Mouse (Mus musculus): ENCODE results near the gene Dgki. TPM values are rescaled to one million over a fixed set of nuclear protein-coding genes. Genes with fewer than 3 reads are reported as not detected.

The Dgki gene
- polyA plus RNA-seq, 1 experiment from 2014 or later = 0.97 TPM

- ATAC-seq (ENCODE audit: insufficient number of reproducible peaks, low FRiP score, low TSS enrichment, low read depth) = 0 out of 2 replicates have a peak, but pooled peaks have one; percentile 24
- H3K4me1 ChIP-seq (ENCODE audit: control insufficient read depth, insufficient read depth, low read length) = peaks cover 5% of the 10 kb centered on the region; the same call in 1 of the 2 replicates
Measured at GRCm38 (mm10) chr6:36808306-36809058, 491.5 kb downstream of the Dgki start.

GRCm38 (mm10) chr6:36806906-36807305 is 493.1 kb downstream of the Dgki start:
- peak overlapping the region; percentile 26; the same call in 1 of the 2 replicates for H3K4me2 ChIP-seq (ENCODE audit: low read depth, severe bottlenecking)
- H3K9me3 ChIP-seq (ENCODE audit: control insufficient read depth, low read length) = no peaks in the 10 kb centered on the region
- peak overlapping the region; percentile 5; the same call in 1 of the 2 replicates for H3K4me3 ChIP-seq (ENCODE audit: low read depth, low read length)
- peaks cover 5% of the 10 kb centered on the region; the same call in 1 of the 2 replicates for H3K4me1 ChIP-seq (ENCODE audit: control insufficient read depth, insufficient read depth, low read length)
- no peaks in the 10 kb centered on the region for H3K27me3 ChIP-seq (ENCODE audit: control insufficient read depth, insufficient read depth, low read length)
- ATAC-seq (ENCODE audit: insufficient number of reproducible peaks, low FRiP score, low TSS enrichment, low read depth) (no peak), DNase-seq (ENCODE audit: low spot score) (no peak)
- no peaks in the 10 kb centered on the region; the same call in 1 of the 2 replicates for H3K36me3 ChIP-seq (ENCODE audit: control insufficient read depth, insufficient read depth, low read length)
- H3K27ac ChIP-seq (replicated peaks; ENCODE audit: low read depth, low read length) = no peak overlapping the region
- WGBS = 85% methylated on average over 6 of the region's 6 CpGs
- H3K9ac ChIP-seq (ENCODE audit: low read length) = no peak overlapping the region

More at GRCm38 (mm10) chr6:36808306-36809058, 491.5 kb downstream of the Dgki start:
- 25% methylated on average over 7 of the region's 7 CpGs for WGBS
- H3K4me3 ChIP-seq (ENCODE audit: low read depth, low read length) = peak overlapping the region; percentile 77
- H3K36me3 ChIP-seq (ENCODE audit: control insufficient read depth, insufficient read depth, low read length) = no peaks in the 10 kb centered on the region; the same call in 1 of the 2 replicates
- H3K4me2 ChIP-seq (ENCODE audit: low read depth, severe bottlenecking) = peak overlapping the region; percentile 80
- H3K9ac ChIP-seq (ENCODE audit: low read length) = peak overlapping the region; percentile 93
- peak overlapping the region; percentile 72 for H3K27ac ChIP-seq (replicated peaks; ENCODE audit: low read depth, low read length)
- DNase-seq (ENCODE audit: low spot score) = peak; percentile 58
- H3K27me3 ChIP-seq (ENCODE audit: control insufficient read depth, insufficient read depth, low read length) = no peaks in the 10 kb centered on the region
- no peaks in the 10 kb centered on the region for H3K9me3 ChIP-seq (ENCODE audit: control insufficient read depth, low read length)

DNA sequence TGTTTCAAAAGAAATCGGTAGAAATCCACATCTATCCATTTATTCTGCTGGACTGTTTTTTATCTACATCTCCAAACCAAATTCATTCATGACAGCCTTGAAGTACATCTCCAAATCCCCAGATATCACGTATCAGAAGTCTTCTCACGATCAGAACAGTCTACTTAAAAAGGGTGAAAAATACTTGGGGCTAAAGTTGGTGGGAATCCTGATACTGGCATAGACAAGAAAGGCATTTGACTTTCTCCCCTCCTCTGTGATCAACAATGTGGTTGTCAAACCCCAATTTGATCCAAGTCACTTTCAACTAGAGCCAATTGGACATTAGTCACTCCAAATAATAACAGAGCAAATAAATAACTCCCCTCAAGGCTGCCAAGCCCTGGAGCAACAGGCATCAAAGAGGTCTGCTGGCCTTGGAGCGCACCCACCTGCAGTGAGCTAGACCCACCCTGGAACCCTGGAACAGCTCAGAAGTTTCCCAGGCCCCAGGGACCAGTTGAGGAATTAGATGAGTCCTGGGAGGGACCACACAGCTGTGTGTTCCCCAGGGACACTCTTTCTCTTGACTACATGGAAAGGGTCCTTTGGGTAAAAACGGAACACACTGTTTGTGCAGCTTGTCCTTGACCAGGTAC is 499.6 kb downstream of the Dgki start:
- Histone ChIP-seq H3K4me1 (ENCODE audit: control insufficient read depth, insufficient read depth, low read length) (peaks cover 10% of the 10 kb centered on the region), H3K4me3 (ENCODE audit: low read depth, low read length) (no peak overlapping the region), H3K27me3 (ENCODE audit: control insufficient read depth, insufficient read depth, low read length) (no peaks in the 10 kb centered on the region), H3K4me2 (ENCODE audit: low read depth, severe bottlenecking) (no peak overlapping the region), H3K27ac (replicated peaks; ENCODE audit: low read depth, low read length) (no peak overlapping the region), H3K9ac (ENCODE audit: low read length) (no peak overlapping the region), H3K36me3 (ENCODE audit: control insufficient read depth, insufficient read depth, low read length) (no peaks in the 10 kb centered on the region), H3K9me3 (ENCODE audit: control insufficient read depth, low read length) (no peaks in the 10 kb centered on the region)
- no peak for ATAC-seq (ENCODE audit: insufficient number of reproducible peaks, low FRiP score, low TSS enrichment, low read depth)
- DNase-seq (ENCODE audit: low spot score) = no peak
- WGBS = 84% methylated on average over 5 of the region's 5 CpGs

- Histone ChIP-seq H3K4me2 (ENCODE audit: low read depth, severe bottlenecking) (no peak overlapping the region), H3K27ac (replicated peaks; ENCODE audit: low read depth, low read length) (no peak overlapping the region), H3K27me3 (ENCODE audit: control insufficient read depth, insufficient read depth, low read length) (no peaks in the 10 kb centered on the region), H3K4me1 (ENCODE audit: control insufficient read depth, insufficient read depth, low read length) (peaks cover 10% of the 10 kb centered on the region), H3K9ac (ENCODE audit: low read length) (no peak overlapping the region), H3K36me3 (ENCODE audit: control insufficient read depth, insufficient read depth, low read length) (no peaks in the 10 kb centered on the region), H3K9me3 (ENCODE audit: control insufficient read depth, low read length) (no peaks in the 10 kb centered on the region), H3K4me3 (ENCODE audit: low read depth, low read length) (no peak overlapping the region)
- DNase-seq (ENCODE audit: low spot score) (peak; percentile 27), ATAC-seq (ENCODE audit: insufficient number of reproducible peaks, low FRiP score, low TSS enrichment, low read depth) (no peak)
- 35% methylated on average over 3 of the region's 3 CpGs for WGBS
Measured at GRCm38 (mm10) chr6:36797066-36797655, 502.8 kb downstream of the Dgki start.

Other genes starting within 250 kb of the Dgki start
- gene Creb3l2, start 142.0 kb upstream of the Dgki start, polyA plus RNA-seq (2014; fragmentation: Nextera tagmentation; extraction: Ambion mirVana) = 25.2 and 27.5 TPM in 2 replicates
- gene Akr1d1, start 230.0 kb upstream of the Dgki start, polyA plus RNA-seq (2014; fragmentation: Nextera tagmentation; extraction: Ambion mirVana) = not detected in 2 replicates

Data from limb, embryonic 11.5 days (tissue).